Mouse (Mus musculus) skeletal muscle tissue, adult 2 months (tissue): ENCODE data around the gene Zmynd8.

ENCODE experiments used
- DNase-seq: peaks from one replicate; pipeline ENCODE4 v3.0.0-alpha.2; 2012; ENCODE audit warnings: low read depth, low spot score

Gene Zmynd8

GRCm38 (mm10) chr2:165899474-165899873 is 658 bp upstream of the Zmynd8 start:
- no peak for DNase-seq

GRCm38 (mm10) chr2:165896171-165896570 is 2.6 kb downstream of the Zmynd8 start:
- DNase-seq, result no peak

GRCm38 (mm10) chr2:165895687-165896086 is 3.1 kb downstream of the Zmynd8 start:
- no peak for DNase-seq

- DNase-seq, result no peak
These were observed 4.3 kb downstream of the Zmynd8 start for GRCm38 (mm10) chr2:165894533-165894932.

GRCm38 (mm10) chr2:165893232-165893631 is 5.6 kb downstream of the Zmynd8 start:
- DNase-seq, result no peak

GRCm38 (mm10) chr2:165892626-165893025 is 6.2 kb downstream of the Zmynd8 start:
- DNase-seq, result no peak

GRCm38 (mm10) chr2:165890401-165890800 is 8.4 kb downstream of the Zmynd8 start:
- no peak for DNase-seq

GRCm38 (mm10) chr2:165889874-165890273 is 8.9 kb downstream of the Zmynd8 start:
- DNase-seq, result no peak

GRCm38 (mm10) chr2:165889266-165889665 is 9.6 kb downstream of the Zmynd8 start:
- DNase-seq, result no peak

GRCm38 (mm10) chr2:165888813-165889221 is 10.0 kb downstream of the Zmynd8 start:
- DNase-seq, result no peak

GRCm38 (mm10) chr2:165888396-165888795 is 10.4 kb downstream of the Zmynd8 start:
- DNase-seq, result peak; percentile 76

- no peak for DNase-seq
These were observed 11.8 kb downstream of the Zmynd8 start for GRCm38 (mm10) chr2:165886857-165887628.

GRCm38 (mm10) chr2:165886482-165886856 is 12.3 kb downstream of the Zmynd8 start:
- DNase-seq, result no peak

- no peak for DNase-seq
These were observed 12.9 kb downstream of the Zmynd8 start for GRCm38 (mm10) chr2:165885951-165886320.

- DNase-seq, result peak; percentile 76
These were observed 13.4 kb downstream of the Zmynd8 start for GRCm38 (mm10) chr2:165885225-165885950.

GRCm38 (mm10) chr2:165884577-165885224 is 14.1 kb downstream of the Zmynd8 start:
- DNase-seq, result peak; percentile 95

- DNase-seq, result no peak
These were observed 14.8 kb downstream of the Zmynd8 start for GRCm38 (mm10) chr2:165883846-165884576.

- DNase-seq, result no peak
These were observed 15.8 kb downstream of the Zmynd8 start for GRCm38 (mm10) chr2:165883006-165883405.

- peak; percentile 33 for DNase-seq
These were observed 17.0 kb downstream of the Zmynd8 start for GRCm38 (mm10) chr2:165881585-165882431.

GRCm38 (mm10) chr2:165881220-165881584 is 17.6 kb downstream of the Zmynd8 start:
- no peak for DNase-seq
